Mouse (Mus musculus) midbrain, postnatal 0 days (tissue): ENCODE measurements at regions not wholly inside any gene's neighbourhood (a gene's known extent, or its start where the extent isn't known, plus 50 kb on each side); places are given as distances from the start of the nearest gene placed in this dataset.

Experiments
- ATAC-seq: fragments of 200-750 bp; cut with Nextera tagmentation; 2 replicates; pipeline ENCODE4 v1.8.0; 2017; ENCODE audit warnings: moderate number of reproducible peaks, mild to moderate bottlenecking, moderate TSS enrichment, moderate library complexity; ENCODE audit not compliant: low FRiP score
- DNase-seq: peaks from one replicate; pipeline ENCODE4 v3.0.0-alpha.2; 2015; ENCODE audit warnings: low spot score
- H3K27ac ChIP-seq: fragments of 300-500 bp; sonication (generic); 2 replicates; pipeline ENCODE4 v1.5.1; 2014; ENCODE audit warnings: low read depth, mild to moderate bottlenecking, low read length, mixed read lengths
- H3K27me3 ChIP-seq: fragments of 300-500 bp; sonication (generic); 2 replicates; pipeline ENCODE4 v1.6.1; 2014; ENCODE audit warnings: low read length, control low read depth, mixed read lengths; ENCODE audit not compliant: insufficient read depth
- H3K36me3 ChIP-seq: fragments of 300-500 bp; sonication (generic); 2 replicates; pipeline ENCODE4 v1.6.1; 2014; ENCODE audit warnings: low read length, control low read depth, mixed read lengths; ENCODE audit not compliant: insufficient read depth
- H3K4me1 ChIP-seq: fragments of 300-500 bp; sonication (generic); 2 replicates; pipeline ENCODE4 v1.6.1; 2014; ENCODE audit warnings: mild to moderate bottlenecking, control low read depth, antibody characterized with exemption, low read length, mixed read lengths; ENCODE audit not compliant: insufficient read depth
- H3K4me2 ChIP-seq: fragments of 300-500 bp; sonication (generic); 2 replicates; pipeline ENCODE4 v1.6.1; 2014; ENCODE audit warnings: low read depth, mild to moderate bottlenecking, low read length, mixed read lengths; ENCODE audit not compliant: poor library complexity, severe bottlenecking
- H3K4me3 ChIP-seq: fragments of 300-500 bp; sonication (generic); 2 replicates; pipeline ENCODE4 v1.5.1; 2014; ENCODE audit warnings: low read depth, mild to moderate bottlenecking, low read length, moderate library complexity
- H3K9ac ChIP-seq: fragments of 300-500 bp; sonication (generic); replicated peaks from 2 replicates; pipeline ENCODE4 v1.6.1; 2014; ENCODE audit warnings: mild to moderate bottlenecking, low read length, moderate library complexity, mixed read lengths; ENCODE audit not compliant: poor library complexity, severe bottlenecking
- H3K9me3 ChIP-seq: fragments of 300-500 bp; sonication (generic); 2 replicates; pipeline ENCODE4 v1.6.1; 2016; ENCODE audit warnings: low read length, control low read depth
- CTCF ChIP-seq: IDR thresholded peaks from 2 replicates; pipeline ENCODE4 v1.5.1; 2016; ENCODE audit warnings: antibody characterized with exemption, mild to moderate bottlenecking
- WGBS: fragments of 180-500 bp; shearing (Covaris S2); extraction: QIAGEN DNeasy Blood & Tissue Kit; methylation state at CpG from one replicate; pipeline ENCODE4 v1.1.7; 2014; 5-methylcytosine and 5-hydroxymethylcytosine counted together

- no peak for ATAC-seq
- no peak overlapping the region for H3K4me3 ChIP-seq
- H3K36me3 ChIP-seq = no peaks in the 10 kb centered on the region
- no peaks in the 10 kb centered on the region for H3K27me3 ChIP-seq
- TF ChIP-seq CTCF = no peak
- no peak for DNase-seq
- WGBS = 47% methylated on average over 3 of the region's 3 CpGs
- 0 out of 2 replicates have a peak, but pooled peaks cover 4% of the 10 kb centered on the region for H3K9me3 ChIP-seq
- H3K9ac ChIP-seq = no peak overlapping the region
- H3K4me2 ChIP-seq = no peak overlapping the region
- H3K4me1 ChIP-seq = no peaks in the 10 kb centered on the region
- H3K27ac ChIP-seq = no peak overlapping the region
Measured at GRCm38 (mm10) chr1:121005198-121005597, 327.2 kb downstream of the Insig2 start.

DNA sequence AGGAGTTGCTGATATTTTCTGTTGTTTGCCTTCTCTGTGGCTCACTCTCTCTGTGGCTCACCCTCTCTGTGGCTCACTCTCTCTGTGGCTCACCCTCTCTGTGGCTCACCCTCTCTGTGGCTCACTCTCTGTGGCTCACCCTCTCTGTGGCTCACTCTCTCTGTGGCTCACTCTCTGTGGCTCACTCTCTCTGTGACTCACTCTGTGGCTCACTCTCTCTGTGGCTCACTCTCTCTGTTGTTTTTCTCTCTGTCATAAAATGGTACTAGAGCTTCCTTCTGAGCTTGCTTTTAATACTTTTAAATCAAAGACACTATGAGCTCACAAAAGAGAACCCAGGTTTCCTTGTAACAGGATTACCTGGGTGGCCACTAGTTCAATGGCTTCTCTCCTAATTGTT is 320.3 kb downstream of the Insig2 start:
- TF ChIP-seq CTCF = no peak
- no peak overlapping the region for H3K9ac ChIP-seq
- no peaks in the 10 kb centered on the region for H3K36me3 ChIP-seq

GRCm38 (mm10) chr1:121013839-121014503 is 318.4 kb downstream of the Insig2 start:
- no peak overlapping the region for H3K9ac ChIP-seq
- peak; percentile 14 for DNase-seq
- H3K27me3 ChIP-seq = no peaks in the 10 kb centered on the region
- no peak overlapping the region for H3K4me2 ChIP-seq
- H3K4me1 ChIP-seq = no peaks in the 10 kb centered on the region
- 44% methylated on average over 12 of the region's 12 CpGs for WGBS
- no peaks in the 10 kb centered on the region for H3K36me3 ChIP-seq
- ATAC-seq = no peak
- no peak overlapping the region for H3K4me3 ChIP-seq
- H3K27ac ChIP-seq = no peak overlapping the region
- TF ChIP-seq CTCF = peak; percentile 28; the same call in 1 of the 2 replicates
- H3K9me3 ChIP-seq = peaks cover 5% of the 10 kb centered on the region; the same call in 1 of the 2 replicates

More for the DNA sequence above, 320.3 kb downstream of the Insig2 start:
- no peaks in the 10 kb centered on the region for H3K27me3 ChIP-seq
- DNase-seq (no peak), ATAC-seq (no peak)
- no peak overlapping the region for H3K27ac ChIP-seq
- H3K4me2 ChIP-seq = no peak overlapping the region
- no peaks in the 10 kb centered on the region for H3K4me1 ChIP-seq
- H3K9me3 ChIP-seq = peaks cover 8% of the 10 kb centered on the region; the same call in 1 of the 2 replicates
- H3K4me3 ChIP-seq = no peak overlapping the region

- Histone ChIP-seq H3K9me3 (no peaks in the 10 kb centered on the region), H3K4me1 (no peaks in the 10 kb centered on the region), H3K36me3 (no peaks in the 10 kb centered on the region), H3K9ac (no peak overlapping the region), H3K4me2 (no peak overlapping the region), H3K4me3 (no peak overlapping the region), H3K27ac (no peak overlapping the region), H3K27me3 (no peaks in the 10 kb centered on the region)
- DNase-seq (no peak), ATAC-seq (no peak)
- no peak for TF ChIP-seq CTCF
- 98% methylated on average over 2 of the region's 2 CpGs for WGBS
Measured at GRCm38 (mm10) chr1:121029375-121029774, 303.0 kb downstream of the Insig2 start.

DNA sequence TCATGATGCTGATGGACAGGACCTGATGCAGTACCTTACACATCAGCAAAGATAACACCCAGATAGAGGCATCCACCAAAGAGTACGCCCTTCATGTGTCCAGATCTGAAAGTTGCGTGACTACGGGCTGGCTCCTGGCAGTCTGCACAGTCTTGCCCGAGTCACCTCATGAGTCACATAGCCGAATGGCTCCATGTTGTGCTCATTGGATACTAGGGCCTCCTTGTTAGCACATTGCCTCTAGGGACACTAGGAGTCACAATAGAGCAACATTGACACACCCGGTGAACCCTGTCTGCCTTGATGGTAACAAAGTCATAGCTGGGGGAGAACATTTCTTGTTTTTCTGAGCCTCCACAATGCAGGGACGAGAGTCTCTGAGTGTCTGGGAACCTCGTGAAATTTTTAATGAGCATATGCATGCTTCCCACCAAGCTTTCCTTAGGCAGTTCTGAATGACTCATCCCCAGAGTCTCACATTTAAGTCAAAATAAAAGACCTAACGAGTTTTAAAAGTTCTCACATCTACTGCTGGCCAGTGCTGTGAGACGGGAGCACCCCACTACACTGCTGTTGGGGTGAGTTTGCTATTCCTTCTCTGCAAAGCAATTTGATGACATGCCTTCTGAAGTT is 297.5 kb downstream of the Insig2 start:
- no peak for ATAC-seq
- Histone ChIP-seq H3K4me2 (no peak overlapping the region), H3K4me3 (no peak overlapping the region), H3K4me1 (no peaks in the 10 kb centered on the region), H3K9me3 (no peaks in the 10 kb centered on the region), H3K36me3 (no peaks in the 10 kb centered on the region), H3K27ac (no peak overlapping the region), H3K27me3 (no peaks in the 10 kb centered on the region), H3K9ac (no peak overlapping the region)
- no peak for TF ChIP-seq CTCF
- no peak for DNase-seq
- 91% methylated on average over 10 of the region's 10 CpGs for WGBS

- WGBS = 63% methylated on average over 6 of the region's 6 CpGs
- ATAC-seq (no peak), DNase-seq (peak; percentile 5)
- Histone ChIP-seq H3K9ac (no peak overlapping the region), H3K9me3 (no peaks in the 10 kb centered on the region), H3K36me3 (no peaks in the 10 kb centered on the region), H3K4me1 (no peaks in the 10 kb centered on the region), H3K4me2 (no peak overlapping the region), H3K27ac (no peak overlapping the region), H3K4me3 (no peak overlapping the region), H3K27me3 (no peaks in the 10 kb centered on the region)
- TF ChIP-seq CTCF = no peak
Measured at GRCm38 (mm10) chr1:121046581-121046980, 285.8 kb downstream of the Insig2 start.
